Mouse (Mus musculus): ENCODE results near the gene Pdgfa.

The Pdgfa gene

GRCm38 (mm10) chr5:138947487-138947886, 49.7 kb downstream of the Pdgfa start:
- TF ChIP-seq GATA4 (IDR thresholded peaks at IDR 0.05; ENCODE audit: insufficient replicate concordance, low read length) = no peak

- TF ChIP-seq GATA4 (IDR thresholded peaks at IDR 0.05; ENCODE audit: insufficient replicate concordance, low read length) = no peak
Measured at GRCm38 (mm10) chr5:138946931-138947330, 50.2 kb downstream of the Pdgfa start.

GRCm38 (mm10) chr5:138945011-138945410, 52.2 kb downstream of the Pdgfa start:
- no peak for TF ChIP-seq GATA4 (IDR thresholded peaks at IDR 0.05; ENCODE audit: insufficient replicate concordance, low read length)

GRCm38 (mm10) chr5:138944551-138944950, 52.6 kb downstream of the Pdgfa start:
- no peak for TF ChIP-seq GATA4 (IDR thresholded peaks at IDR 0.05; ENCODE audit: insufficient replicate concordance, low read length)

GRCm38 (mm10) chr5:138941842-138942241, 55.3 kb downstream of the Pdgfa start:
- TF ChIP-seq GATA4 (IDR thresholded peaks at IDR 0.05; ENCODE audit: insufficient replicate concordance, low read length) = no peak

GRCm38 (mm10) chr5:138940576-138940975, 56.6 kb downstream of the Pdgfa start:
- no peak for TF ChIP-seq GATA4 (IDR thresholded peaks at IDR 0.05; ENCODE audit: insufficient replicate concordance, low read length)

- TF ChIP-seq GATA4 (IDR thresholded peaks at IDR 0.05; ENCODE audit: insufficient replicate concordance, low read length) = no peak
Measured at GRCm38 (mm10) chr5:138938572-138939163, 58.5 kb downstream of the Pdgfa start.

- TF ChIP-seq GATA4 (IDR thresholded peaks at IDR 0.05; ENCODE audit: insufficient replicate concordance, low read length) = no peak
Measured at GRCm38 (mm10) chr5:138936399-138937089, 60.6 kb downstream of the Pdgfa start.

- TF ChIP-seq GATA4 (IDR thresholded peaks at IDR 0.05; ENCODE audit: insufficient replicate concordance, low read length) = no peak
Measured at GRCm38 (mm10) chr5:138934540-138934939, 62.6 kb downstream of the Pdgfa start.

- TF ChIP-seq GATA4 (IDR thresholded peaks at IDR 0.05; ENCODE audit: insufficient replicate concordance, low read length) = no peak
Measured at GRCm38 (mm10) chr5:138932460-138933432, 64.4 kb downstream of the Pdgfa start.

GRCm38 (mm10) chr5:138931836-138932235, 65.3 kb downstream of the Pdgfa start:
- no peak for TF ChIP-seq GATA4 (IDR thresholded peaks at IDR 0.05; ENCODE audit: insufficient replicate concordance, low read length)

- TF ChIP-seq GATA4 (IDR thresholded peaks at IDR 0.05; ENCODE audit: insufficient replicate concordance, low read length) = no peak
Measured at GRCm38 (mm10) chr5:138929879-138930507, 67.2 kb downstream of the Pdgfa start.

Measured in liver, adult (tissue).